Mouse (Mus musculus) MEL-GATA-1-ER (cell line): ENCODE measurements around the gene Ncam2.

Experiments
- DNase-seq: peaks from one replicate; pipeline ENCODE4 v3.0.0-alpha.2; 2012; ENCODE audit warnings: low read depth; ENCODE audit errors: extremely low read depth

Ncam2 gene

GRCm38 (mm10) chr16:81200201-81201071 is at the start of gene Ncam2:
Ncam2 (plus strand) TSS chr16:81200697.
- no peak for DNase-seq

GRCm38 (mm10) chr16:81170828-81171227 is 29.7 kb upstream of the Ncam2 start:
- no peak for DNase-seq

- DNase-seq = peak; percentile 49
Measured at GRCm38 (mm10) chr16:81175302-81175943, 25.1 kb upstream of the Ncam2 start.

GRCm38 (mm10) chr16:81179801-81180200 is 20.7 kb upstream of the Ncam2 start:
- no peak for DNase-seq

GRCm38 (mm10) chr16:81187579-81188179 is 12.8 kb upstream of the Ncam2 start:
- DNase-seq = no peak

- no peak for DNase-seq
Measured at GRCm38 (mm10) chr16:81191621-81192020, 8.9 kb upstream of the Ncam2 start.

GRCm38 (mm10) chr16:81192607-81193006 is 7.9 kb upstream of the Ncam2 start:
- DNase-seq = no peak

GRCm38 (mm10) chr16:81199467-81199866 is 1.0 kb upstream of the Ncam2 start:
- DNase-seq = peak; percentile 36

GRCm38 (mm10) chr16:81201471-81201870 is 974 bp downstream of the Ncam2 start:
- DNase-seq = no peak

- DNase-seq = peak; percentile 33
Measured at GRCm38 (mm10) chr16:81201992-81202391, 1.5 kb downstream of the Ncam2 start.

GRCm38 (mm10) chr16:81202721-81203161 is 2.2 kb downstream of the Ncam2 start:
- no peak for DNase-seq

- DNase-seq = no peak
Measured at GRCm38 (mm10) chr16:81204405-81205034, 4.0 kb downstream of the Ncam2 start.

GRCm38 (mm10) chr16:81221176-81221575 is 20.7 kb downstream of the Ncam2 start:
- DNase-seq = no peak

GRCm38 (mm10) chr16:81223841-81224240 is 23.3 kb downstream of the Ncam2 start:
- DNase-seq = no peak

- no peak for DNase-seq
Measured at GRCm38 (mm10) chr16:81224253-81224652, 23.8 kb downstream of the Ncam2 start.

GRCm38 (mm10) chr16:81254875-81255274 is 54.4 kb downstream of the Ncam2 start:
- DNase-seq = no peak

- no peak for DNase-seq
Measured at GRCm38 (mm10) chr16:81260429-81260828, 59.9 kb downstream of the Ncam2 start.

GRCm38 (mm10) chr16:81273597-81274360 is 73.3 kb downstream of the Ncam2 start:
- no peak for DNase-seq

GRCm38 (mm10) chr16:81284241-81284640 is 83.7 kb downstream of the Ncam2 start:
- peak; percentile 26 for DNase-seq

GRCm38 (mm10) chr16:81284859-81285837 is 84.7 kb downstream of the Ncam2 start:
- no peak for DNase-seq
